Mouse (Mus musculus) forebrain, embryonic 13.5 days (tissue): ENCODE measurements at regions not wholly inside any gene's neighbourhood (a gene's known extent, or its start where the extent isn't known, plus 50 kb on each side); places are given as distances from the start of the nearest gene placed in this dataset.

Experiments used
- ATAC-seq: fragments of 200-750 bp; cut with Nextera tagmentation; 2 replicates; pipeline ENCODE4 v1.8.0; 2017
- H3K27ac ChIP-seq: fragments of 300-500 bp; sonication (generic); 2 replicates; pipeline ENCODE4 v1.5.1; 2015; ENCODE audit warnings: inconsistent platforms, mild to moderate bottlenecking, moderate library complexity
- H3K27me3 ChIP-seq: fragments of 300-500 bp; sonication (generic); 2 replicates; pipeline ENCODE4 v1.6.1; 2015; ENCODE audit warnings: mild to moderate bottlenecking, inconsistent platforms
- H3K36me3 ChIP-seq: fragments of 300-500 bp; sonication (generic); 2 replicates; pipeline ENCODE4 v1.6.1; 2015; ENCODE audit warnings: mild to moderate bottlenecking, inconsistent platforms; ENCODE audit not compliant: poor library complexity, severe bottlenecking
- H3K4me1 ChIP-seq: fragments of 300-500 bp; sonication (generic); 2 replicates; pipeline ENCODE4 v1.6.1; 2015; ENCODE audit warnings: inconsistent platforms
- H3K4me2 ChIP-seq: fragments of 300-500 bp; sonication (generic); 2 replicates; pipeline ENCODE4 v1.6.1; 2015; ENCODE audit warnings: inconsistent platforms, mild to moderate bottlenecking, moderate library complexity
- H3K4me3 ChIP-seq: fragments of 300-500 bp; sonication (generic); 2 replicates; pipeline ENCODE4 v1.5.1; 2015; ENCODE audit warnings: mild to moderate bottlenecking, inconsistent platforms
- H3K9ac ChIP-seq: fragments of 300-500 bp; sonication (generic); 2 replicates; pipeline ENCODE4 v1.6.1; 2015; ENCODE audit warnings: mild to moderate bottlenecking, inconsistent platforms
- H3K9me3 ChIP-seq: fragments of 300-500 bp; sonication (generic); replicated peaks from 2 replicates; pipeline ENCODE4 v1.6.1; 2016; ENCODE audit warnings: inconsistent platforms
- WGBS: fragments of 180-500 bp; shearing (Covaris S2); methylation state at CpG from one replicate; pipeline ENCODE4 v1.1.7; 2015; 5-methylcytosine and 5-hydroxymethylcytosine counted together

GRCm38 (mm10) chr9:115526981-115527380, 216.8 kb upstream of the Stt3b start:
- H3K36me3 ChIP-seq: no peaks in the 10 kb centered on the region
- 93% methylated on average over 6 of the region's 6 CpGs for WGBS
- no peak overlapping the region for H3K9ac ChIP-seq
- no peak overlapping the region for H3K27ac ChIP-seq
- no peak overlapping the region for H3K4me3 ChIP-seq
- H3K27me3 ChIP-seq: no peaks in the 10 kb centered on the region
- H3K9me3 ChIP-seq: no peaks in the 10 kb centered on the region
- H3K4me2 ChIP-seq: no peak overlapping the region
- no peak for ATAC-seq
- 0 out of 2 replicates have a peak, but pooled peaks cover 3% of the 10 kb centered on the region for H3K4me1 ChIP-seq

DNA sequence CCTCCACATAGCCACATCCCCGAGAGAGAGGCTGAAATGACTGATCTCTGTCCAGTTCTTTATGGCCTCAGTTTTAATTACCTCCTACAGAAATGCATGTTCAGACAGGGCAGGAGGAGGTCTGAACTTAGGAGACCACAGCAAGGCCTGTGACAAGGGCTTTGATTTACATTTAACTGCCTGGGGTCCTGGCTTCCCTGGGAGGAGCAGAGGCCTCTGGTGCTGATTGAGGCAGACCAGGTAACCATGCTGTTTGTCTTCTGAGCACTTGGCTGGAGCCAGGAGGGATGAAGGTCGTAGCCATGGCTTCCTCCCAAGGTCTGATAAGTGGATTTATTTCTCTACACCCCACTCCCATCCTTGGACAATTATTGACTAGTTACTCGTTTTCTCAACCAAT, 224.0 kb upstream of the Stt3b start:
- Histone ChIP-seq H3K9me3 (no peaks in the 10 kb centered on the region), H3K4me2 (no peak overlapping the region), H3K27ac (no peak overlapping the region), H3K4me3 (no peak overlapping the region), H3K27me3 (no peaks in the 10 kb centered on the region), H3K36me3 (no peaks in the 10 kb centered on the region), H3K9ac (no peak overlapping the region), H3K4me1 (no peaks in the 10 kb centered on the region)
- ATAC-seq: no peak
- WGBS: 45% methylated on average over 3 of the region's 3 CpGs

GRCm38 (mm10) chr9:115543665-115544064, 233.4 kb upstream of the Stt3b start:
- Histone ChIP-seq H3K36me3 (no peaks in the 10 kb centered on the region), H3K4me1 (peaks cover 10% of the 10 kb centered on the region), H3K27ac (no peak overlapping the region), H3K27me3 (no peaks in the 10 kb centered on the region), H3K9me3 (peaks cover 3% of the 10 kb centered on the region; the same call in 1 of the 2 replicates), H3K9ac (no peak overlapping the region), H3K4me2 (no peak overlapping the region), H3K4me3 (no peak overlapping the region)
- 80% methylated on average over 9 of the region's 9 CpGs for WGBS
- no peak for ATAC-seq

- ATAC-seq: no peak
- H3K36me3 ChIP-seq: no peaks in the 10 kb centered on the region
- no peak overlapping the region for H3K4me2 ChIP-seq
- H3K4me1 ChIP-seq: peaks cover 10% of the 10 kb centered on the region
- H3K9me3 ChIP-seq: peaks cover 3% of the 10 kb centered on the region; the same call in 1 of the 2 replicates
- 92% methylated on average over 4 of the region's 4 CpGs for WGBS
- H3K27ac ChIP-seq: no peak overlapping the region
- no peak overlapping the region for H3K4me3 ChIP-seq
- no peaks in the 10 kb centered on the region for H3K27me3 ChIP-seq
- no peak overlapping the region for H3K9ac ChIP-seq
Observed at GRCm38 (mm10) chr9:115545178-115545577, 235.0 kb upstream of the Stt3b start.

- peaks cover 3% of the 10 kb centered on the region; the same call in 1 of the 2 replicates for H3K9me3 ChIP-seq
- H3K4me2 ChIP-seq: no peak overlapping the region
- no peaks in the 10 kb centered on the region for H3K27me3 ChIP-seq
- no peak overlapping the region for H3K27ac ChIP-seq
- no peak for ATAC-seq
- no peaks in the 10 kb centered on the region for H3K36me3 ChIP-seq
- no peak overlapping the region for H3K9ac ChIP-seq
- WGBS: 11% methylated on average over 2 of the region's 2 CpGs
- H3K4me1 ChIP-seq: peaks cover 10% of the 10 kb centered on the region
- H3K4me3 ChIP-seq: no peak overlapping the region
Observed at GRCm38 (mm10) chr9:115545792-115546191, 235.6 kb upstream of the Stt3b start.

GRCm38 (mm10) chr9:115547625-115548325, 237.6 kb upstream of the Stt3b start:
- no peaks in the 10 kb centered on the region for H3K36me3 ChIP-seq
- ATAC-seq: no peak
- H3K9ac ChIP-seq: no peak overlapping the region
- 52% methylated on average over 8 of the region's 8 CpGs for WGBS
- no peaks in the 10 kb centered on the region for H3K9me3 ChIP-seq
- H3K27me3 ChIP-seq: no peaks in the 10 kb centered on the region
- peaks cover 10% of the 10 kb centered on the region for H3K4me1 ChIP-seq
- no peak overlapping the region for H3K4me2 ChIP-seq
- no peak overlapping the region for H3K27ac ChIP-seq
- H3K4me3 ChIP-seq: no peak overlapping the region

GRCm38 (mm10) chr9:115548722-115549349, 238.6 kb upstream of the Stt3b start:
- ATAC-seq: no peak
- Histone ChIP-seq H3K9ac (no peak overlapping the region), H3K4me3 (no peak overlapping the region), H3K9me3 (no peaks in the 10 kb centered on the region), H3K27me3 (no peaks in the 10 kb centered on the region), H3K4me2 (no peak overlapping the region), H3K36me3 (no peaks in the 10 kb centered on the region), H3K4me1 (peaks cover 10% of the 10 kb centered on the region), H3K27ac (no peak overlapping the region)
- 53% methylated on average over 8 of the region's 8 CpGs for WGBS

DNA sequence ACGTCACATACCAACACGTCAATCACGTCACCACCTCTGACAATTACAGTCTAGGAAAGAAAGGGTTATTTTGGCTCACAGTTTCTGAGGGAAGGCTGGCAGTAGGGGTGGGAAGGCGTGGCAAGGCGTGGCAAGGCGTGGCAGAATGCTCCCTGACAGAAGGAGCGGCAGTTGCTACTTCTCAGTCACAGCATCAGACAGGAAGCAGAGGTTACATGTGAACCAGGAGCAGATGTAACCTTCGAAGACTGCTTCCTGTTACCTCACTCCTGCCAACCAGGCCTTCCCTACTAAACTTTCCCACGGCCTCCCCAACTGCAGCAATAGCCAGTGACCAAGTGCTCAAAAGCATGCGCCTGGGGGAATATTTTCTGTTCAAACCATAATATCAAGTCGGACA, 240.9 kb upstream of the Stt3b start:
- Histone ChIP-seq H3K27me3 (no peaks in the 10 kb centered on the region), H3K9me3 (no peaks in the 10 kb centered on the region), H3K4me3 (no peak overlapping the region), H3K36me3 (no peaks in the 10 kb centered on the region), H3K27ac (no peak overlapping the region), H3K9ac (no peak overlapping the region), H3K4me1 (peaks cover 10% of the 10 kb centered on the region), H3K4me2 (no peak overlapping the region)
- no peak for ATAC-seq
- WGBS: 90% methylated on average over 11 of the region's 11 CpGs

- WGBS: 85% methylated on average over 4 of the region's 4 CpGs
- H3K36me3 ChIP-seq: no peaks in the 10 kb centered on the region
- no peak overlapping the region for H3K4me2 ChIP-seq
- ATAC-seq: no peak
- no peak overlapping the region for H3K9ac ChIP-seq
- no peaks in the 10 kb centered on the region for H3K9me3 ChIP-seq
- H3K4me3 ChIP-seq: no peak overlapping the region
- no peak overlapping the region for H3K27ac ChIP-seq
- H3K27me3 ChIP-seq: no peaks in the 10 kb centered on the region
- H3K4me1 ChIP-seq: peaks cover 10% of the 10 kb centered on the region
Observed at GRCm38 (mm10) chr9:115551501-115551900, 241.3 kb upstream of the Stt3b start.

GRCm38 (mm10) chr9:115558131-115558530, 247.9 kb upstream of the Stt3b start:
- Histone ChIP-seq H3K4me2 (no peak overlapping the region), H3K36me3 (no peaks in the 10 kb centered on the region), H3K4me3 (no peak overlapping the region), H3K9me3 (no peaks in the 10 kb centered on the region), H3K9ac (no peak overlapping the region), H3K27me3 (no peaks in the 10 kb centered on the region), H3K4me1 (no peaks in the 10 kb centered on the region), H3K27ac (no peak overlapping the region)
- WGBS: 93% methylated on average over 7 of the region's 7 CpGs
- no peak for ATAC-seq

GRCm38 (mm10) chr9:115559521-115559920, 249.3 kb upstream of the Stt3b start:
- Histone ChIP-seq H3K27me3 (no peaks in the 10 kb centered on the region), H3K27ac (no peak overlapping the region), H3K9me3 (no peaks in the 10 kb centered on the region), H3K4me1 (peaks cover 6% of the 10 kb centered on the region; the same call in 1 of the 2 replicates), H3K36me3 (no peaks in the 10 kb centered on the region), H3K4me2 (no peak overlapping the region), H3K9ac (no peak overlapping the region), H3K4me3 (no peak overlapping the region)
- no peak for ATAC-seq
- WGBS: 93% methylated on average over 5 of the region's 5 CpGs

DNA sequence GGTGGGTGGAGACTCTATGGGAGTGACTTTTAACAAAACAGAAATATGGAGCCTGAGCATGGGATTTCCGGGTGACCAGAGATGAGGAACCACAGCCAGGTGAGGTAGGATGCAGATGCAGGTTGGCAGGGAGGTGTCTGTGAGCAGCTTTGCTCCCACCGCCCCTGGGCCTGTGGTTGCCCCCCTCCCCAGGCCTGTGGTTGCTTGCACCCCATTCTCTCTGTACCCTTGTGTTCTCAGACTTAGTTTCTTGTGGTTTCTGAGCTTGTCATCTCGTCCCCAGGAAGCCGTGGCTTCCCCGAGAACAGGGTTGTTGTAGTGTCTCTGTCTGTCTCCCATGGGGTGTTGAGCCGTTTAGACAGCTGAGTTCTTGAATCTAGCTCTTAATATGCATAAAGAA, 251.0 kb upstream of the Stt3b start:
- Histone ChIP-seq H3K4me1 (peaks cover 6% of the 10 kb centered on the region; the same call in 1 of the 2 replicates), H3K36me3 (no peaks in the 10 kb centered on the region), H3K4me3 (no peak overlapping the region), H3K4me2 (no peak overlapping the region), H3K27me3 (no peaks in the 10 kb centered on the region), H3K9me3 (no peaks in the 10 kb centered on the region), H3K27ac (no peak overlapping the region), H3K9ac (no peak overlapping the region)
- ATAC-seq: no peak
- WGBS: 93% methylated on average over 6 of the region's 6 CpGs
